Mouse (Mus musculus) erythroblast, embryonic 14.5 days (primary cell): ENCODE results near the gene Il2.

ENCODE experiments used
- GATA1 ChIP-seq: IDR thresholded peaks from 2 replicates; pipeline ENCODE4 v1.6.1; 2012; ENCODE audit warnings: low read length, inconsistent platforms, mixed read lengths
- TAL1 ChIP-seq: IDR thresholded peaks from 3 replicates; pipeline ENCODE4 v1.6.1; 2012; ENCODE audit warnings: low read length, inconsistent platforms, mixed read lengths

DNA sequence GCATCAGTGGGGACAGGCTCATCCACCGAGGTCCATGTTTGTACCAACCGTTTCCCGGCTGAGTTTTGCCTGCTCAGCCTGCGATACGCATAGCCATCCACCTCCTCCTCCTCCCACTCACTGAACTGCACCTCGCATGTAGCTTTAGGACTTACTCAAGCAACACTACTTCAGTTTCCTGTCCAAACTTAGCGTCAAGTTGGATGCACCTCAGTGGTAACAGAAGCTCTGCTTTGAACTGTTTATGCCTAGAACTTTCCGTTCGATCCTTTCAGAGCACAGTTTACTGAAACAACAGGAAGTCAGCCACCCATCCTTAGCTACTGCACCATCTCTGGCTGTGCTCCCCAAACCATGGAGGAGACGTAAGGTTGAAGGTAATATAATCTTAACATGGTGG lies 26.5 kb upstream of the Il2 start:
- TF ChIP-seq GATA1 (no peak), TAL1 (no peak)
